Mouse (Mus musculus): ENCODE data around the gene Polr2l.

Gene Polr2l

DNA sequence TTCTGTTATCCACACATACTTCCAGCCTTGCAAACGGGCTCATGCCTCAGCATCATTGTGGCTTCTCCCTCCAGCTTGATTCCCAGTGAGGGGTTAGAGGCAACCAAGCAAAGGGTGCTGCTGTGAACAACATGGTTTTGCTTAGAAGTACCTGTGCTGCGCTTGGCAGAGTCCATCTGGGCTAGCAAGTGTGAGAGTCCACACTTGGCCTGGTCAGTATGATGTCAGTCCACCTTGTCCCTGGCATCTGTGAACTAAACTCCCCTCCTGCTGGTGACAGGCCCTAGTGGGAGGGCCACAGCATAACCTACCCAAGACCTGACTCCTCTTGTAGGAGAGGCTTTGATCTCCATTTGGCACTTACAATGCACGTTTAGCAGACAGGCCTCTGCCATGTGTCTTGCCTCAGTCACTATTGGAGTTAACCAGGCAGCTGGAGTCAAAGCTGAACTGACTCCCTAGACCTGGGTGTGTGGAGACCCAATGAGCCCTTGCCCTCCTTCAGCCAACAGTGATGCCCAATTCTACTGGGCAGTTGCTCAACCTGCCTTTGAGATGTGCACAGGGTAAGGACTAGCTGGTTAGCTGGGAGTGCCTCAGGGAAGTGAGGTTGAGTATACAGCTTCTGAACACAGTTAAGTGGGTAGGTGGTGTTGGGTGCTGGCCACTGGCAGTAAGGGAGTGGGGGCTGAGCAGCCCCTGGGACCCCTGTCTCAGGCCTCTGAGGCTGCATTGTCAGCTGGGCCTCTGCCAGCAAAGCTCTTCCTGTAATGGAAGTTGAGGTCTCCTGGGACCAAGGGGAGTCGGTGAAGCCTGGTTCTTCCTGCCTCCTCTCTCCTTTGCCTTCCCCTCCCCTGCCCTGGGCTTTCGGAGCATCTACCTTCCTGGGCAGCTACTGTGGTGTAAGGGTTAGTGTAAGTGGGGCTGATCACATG lies 9.5 kb upstream of the Polr2l start:
- no peak for DNase-seq (ENCODE audit: low read depth)

DNA sequence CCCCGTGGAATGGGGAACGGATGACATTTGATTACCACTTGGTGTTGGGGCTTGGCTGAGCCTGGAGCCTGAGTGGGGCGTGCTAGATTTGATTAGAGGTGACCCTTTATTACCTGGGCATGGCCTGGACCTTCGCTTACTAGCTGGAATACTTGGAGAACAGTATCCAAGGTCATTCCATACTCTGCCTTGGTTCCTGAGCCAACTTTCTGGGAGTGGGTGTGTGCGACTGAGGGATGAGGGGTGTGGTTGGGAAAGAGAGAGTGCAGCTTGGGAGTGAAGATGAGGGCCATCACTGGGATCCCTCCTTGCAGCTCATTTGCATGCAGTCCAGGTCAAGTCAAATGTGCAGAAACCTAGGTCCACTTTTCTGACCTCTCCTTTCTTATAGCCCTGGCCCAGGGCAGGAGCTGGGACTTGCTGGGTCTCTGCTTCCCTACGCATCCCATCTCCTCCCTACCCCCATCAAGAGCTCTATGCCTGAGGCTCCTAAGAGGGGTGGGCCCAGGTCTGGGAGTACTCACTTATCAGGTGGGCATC lies 8.3 kb upstream of the Polr2l start:
- DNase-seq (ENCODE audit: low read depth): no peak

DNA sequence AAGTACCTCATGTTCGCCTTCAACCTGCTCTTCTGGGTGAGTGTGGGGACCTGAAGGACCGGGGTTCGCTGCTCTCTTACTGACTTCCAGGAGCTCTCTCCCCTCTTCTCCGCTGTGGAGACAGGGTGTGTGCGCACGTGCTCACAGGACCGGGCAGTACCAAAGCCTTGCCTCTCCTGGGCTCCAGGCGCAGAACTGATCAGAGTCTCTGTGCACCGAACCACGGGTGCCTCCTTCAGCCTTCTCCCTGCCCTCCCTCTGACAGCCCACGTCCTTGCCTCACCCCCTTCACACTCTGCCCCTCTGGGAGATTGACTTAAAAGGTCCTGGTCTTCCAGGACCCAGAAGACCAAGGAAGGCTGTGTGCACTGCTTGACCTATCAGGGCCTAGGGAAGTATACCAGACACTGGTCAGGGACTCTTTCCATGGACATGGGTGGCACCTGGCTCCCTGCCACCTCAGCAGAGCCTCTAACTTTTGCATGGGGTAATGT lies 7.6 kb upstream of the Polr2l start:
- peak; percentile 13 for DNase-seq (ENCODE audit: low read depth)

DNA sequence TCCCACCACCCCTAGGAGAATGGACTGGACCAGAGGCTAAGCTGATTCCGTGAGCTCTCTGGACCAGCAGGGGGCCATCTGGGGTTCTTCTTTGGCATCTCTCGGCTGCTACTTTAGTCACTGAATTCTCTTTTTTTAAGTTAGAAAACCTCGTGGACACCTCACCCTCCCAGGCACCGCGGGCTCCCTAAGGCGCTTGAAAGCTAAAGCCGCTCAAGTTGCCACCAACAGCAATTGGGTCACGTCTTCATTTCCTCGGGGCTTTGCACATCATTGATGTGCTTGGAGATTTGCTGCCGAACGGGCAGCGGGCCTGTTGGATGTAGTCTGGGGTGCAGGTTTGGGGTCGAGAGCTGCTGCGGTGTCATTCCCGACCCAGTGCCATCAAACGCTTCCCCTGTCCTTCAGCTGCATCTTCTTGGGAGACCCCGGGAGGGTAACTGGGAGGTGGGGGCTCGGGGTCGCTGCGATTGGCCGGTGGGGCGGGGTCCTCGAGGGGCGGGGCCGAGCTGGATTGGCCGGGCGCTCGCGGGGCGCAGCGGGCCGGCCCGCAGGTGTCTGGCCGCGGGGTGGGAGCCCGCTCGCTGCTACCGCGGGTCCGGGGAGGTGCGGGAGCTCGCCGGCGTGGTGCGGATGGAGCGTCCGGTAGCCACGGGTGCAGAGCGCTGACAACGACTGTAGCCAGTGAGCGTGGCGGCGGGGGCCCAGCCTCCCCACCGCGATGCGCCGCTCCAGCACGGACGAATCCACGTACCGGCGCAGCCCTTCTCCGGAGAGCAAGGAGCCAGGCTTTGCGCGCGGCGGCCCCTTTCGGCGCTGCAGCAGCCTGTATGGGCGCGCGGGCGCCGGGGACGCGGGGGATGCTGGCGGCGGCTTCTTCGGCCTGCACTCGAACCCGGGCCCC lies 6.8 kb upstream of the Polr2l start:
- peak; percentile 69 for DNase-seq (ENCODE audit: low read depth)

DNA sequence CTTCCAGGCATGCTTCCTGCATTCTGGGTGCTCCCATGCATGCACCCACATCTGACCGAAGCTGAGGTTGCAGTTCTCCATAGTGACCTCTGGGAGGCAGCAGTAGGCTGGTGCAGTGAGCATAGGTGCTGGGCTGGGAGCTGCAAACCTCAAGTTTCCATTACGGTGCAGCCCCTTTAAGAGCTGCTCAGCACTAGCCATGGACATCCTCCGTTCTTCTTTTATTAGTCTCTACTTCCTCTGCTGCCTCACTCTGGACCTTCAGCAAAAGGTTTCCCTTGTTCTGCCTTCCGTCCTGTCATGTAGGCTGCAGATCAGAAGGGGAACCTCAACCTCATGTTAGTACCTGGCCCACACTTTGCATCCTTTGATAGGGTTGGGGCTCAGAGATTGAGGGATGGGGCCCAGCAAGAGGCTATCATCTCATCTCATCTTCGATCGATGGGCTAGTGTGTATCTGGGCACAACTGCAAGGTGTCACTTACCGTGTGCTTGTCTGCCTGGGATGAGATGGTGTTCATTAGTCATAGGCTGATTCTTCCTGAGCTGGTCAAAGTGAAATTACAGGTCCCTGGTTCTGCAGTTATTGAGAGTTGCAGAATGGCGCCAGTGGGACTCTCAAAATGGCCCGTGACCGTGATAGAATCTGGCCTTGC lies 6.0 kb upstream of the Polr2l start:
- DNase-seq (ENCODE audit: low read depth): peak; percentile 91

DNA sequence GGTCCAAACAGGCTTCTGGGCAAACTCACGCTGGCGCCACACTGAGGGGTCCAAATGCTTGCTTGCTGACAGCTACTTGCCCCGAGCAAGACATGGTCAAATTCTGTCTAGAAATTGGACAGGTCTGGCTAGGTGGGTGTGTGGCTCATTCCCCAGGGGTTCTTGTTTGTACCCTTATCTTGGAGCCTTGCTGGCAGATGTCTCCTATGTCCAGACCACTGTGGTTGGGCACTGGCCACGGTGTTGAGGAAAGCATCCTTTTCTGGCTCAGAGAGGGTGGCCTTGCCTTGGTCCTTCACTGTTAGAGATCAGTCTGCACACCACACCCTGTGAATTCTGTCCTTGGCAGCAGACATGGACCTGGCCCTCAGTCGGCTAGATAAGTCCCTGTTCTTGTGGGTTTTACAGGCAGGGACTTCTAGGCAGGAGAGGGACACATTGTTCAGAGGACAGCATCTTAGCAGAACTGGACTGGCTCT lies 3.4 kb upstream of the Polr2l start:
- peak; percentile 17 for DNase-seq (ENCODE audit: low read depth)

DNA sequence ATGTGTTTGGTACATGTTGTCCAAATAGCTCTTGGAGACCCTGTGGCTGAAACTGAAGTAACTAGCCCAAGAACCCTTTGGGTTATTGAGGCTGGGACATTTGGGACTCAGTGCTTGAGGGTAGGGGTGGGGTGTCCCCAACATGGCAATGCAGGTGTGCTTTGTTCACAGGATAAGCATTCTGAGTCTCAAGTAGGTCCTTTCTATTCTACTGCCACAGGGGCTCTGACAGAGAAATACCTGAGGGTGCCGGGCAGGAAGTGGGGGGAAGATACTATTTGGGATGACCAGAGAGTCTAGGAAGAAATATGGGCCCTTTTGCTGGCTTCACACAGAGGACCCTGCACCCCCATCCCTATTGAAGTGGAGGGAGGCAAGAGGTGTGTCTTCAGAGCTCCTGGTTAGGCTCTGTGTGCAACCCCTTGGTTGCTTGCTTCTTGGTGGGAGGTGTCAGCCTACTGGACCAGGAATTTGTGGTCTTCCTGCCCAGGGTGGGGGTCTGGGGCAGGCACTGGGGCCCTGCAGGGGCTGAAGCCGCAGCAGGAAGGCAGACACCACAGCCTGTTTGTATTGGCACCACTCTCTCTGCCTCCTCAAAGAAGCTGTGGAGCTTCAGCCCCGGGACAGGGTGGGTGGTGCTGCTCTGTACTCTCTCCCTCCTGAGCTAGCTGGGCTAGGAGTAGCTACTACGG lies 2.8 kb upstream of the Polr2l start:
- DNase-seq (ENCODE audit: low read depth): peak; percentile 33

DNA sequence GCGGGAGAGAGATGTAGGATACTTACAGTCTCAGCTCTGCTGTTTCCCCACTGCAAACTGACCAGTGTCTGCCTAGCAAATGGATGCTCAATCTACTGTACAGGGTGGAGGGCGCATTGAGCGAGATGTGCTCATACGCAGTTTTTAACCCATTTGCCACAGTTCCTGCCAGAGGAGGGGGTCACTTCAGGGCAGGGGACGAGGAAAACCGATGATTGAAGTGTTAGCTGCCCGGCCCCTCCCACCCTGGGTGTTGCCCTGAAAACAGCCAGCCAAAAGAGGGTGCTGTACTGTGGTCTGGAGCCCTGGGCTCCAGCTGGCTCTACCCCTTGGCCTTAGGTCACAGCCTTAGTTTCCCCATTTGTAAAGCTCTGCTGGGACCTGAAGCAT lies 2.0 kb upstream of the Polr2l start:
- DNase-seq (ENCODE audit: low read depth): no peak

DNA sequence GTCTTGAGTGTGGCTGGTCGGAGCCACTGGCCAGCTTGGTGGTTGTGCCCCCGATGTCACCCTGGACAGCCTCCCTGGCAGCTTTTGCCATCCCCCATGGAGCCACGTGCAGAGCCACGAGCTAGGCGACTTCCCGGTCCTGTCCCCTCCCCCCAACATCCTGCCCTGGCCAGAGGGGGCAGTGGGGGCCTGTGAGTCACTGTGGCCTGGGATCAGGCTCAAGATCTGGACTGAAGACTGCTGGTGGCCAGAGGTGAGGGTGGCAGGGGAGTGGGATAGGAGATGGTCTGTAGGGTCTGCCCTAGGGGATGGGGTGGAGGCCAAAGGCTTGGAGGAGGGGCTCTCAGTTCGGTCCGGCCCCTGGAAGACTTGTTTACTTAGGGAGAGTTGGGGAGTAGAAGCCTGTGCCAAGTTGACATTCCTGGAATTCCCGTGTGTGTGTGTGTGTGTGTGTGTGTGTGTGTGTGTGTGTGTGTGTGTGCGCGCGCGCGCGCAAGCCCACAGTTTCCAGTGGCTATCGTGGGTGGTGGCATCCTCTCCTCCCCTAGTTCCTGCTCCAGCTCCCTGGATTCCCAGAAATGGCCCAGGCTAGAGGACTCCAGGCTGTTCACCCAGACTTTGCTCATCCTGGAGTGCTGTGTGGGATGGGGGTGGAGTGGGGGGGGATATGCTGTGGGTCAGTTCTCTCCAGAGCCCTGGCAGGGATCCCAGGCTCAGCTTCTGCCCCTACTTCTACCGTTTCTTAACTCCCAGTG lies 1.5 kb upstream of the Polr2l start:
- DNase-seq (ENCODE audit: low read depth): peak; percentile 48

DNA sequence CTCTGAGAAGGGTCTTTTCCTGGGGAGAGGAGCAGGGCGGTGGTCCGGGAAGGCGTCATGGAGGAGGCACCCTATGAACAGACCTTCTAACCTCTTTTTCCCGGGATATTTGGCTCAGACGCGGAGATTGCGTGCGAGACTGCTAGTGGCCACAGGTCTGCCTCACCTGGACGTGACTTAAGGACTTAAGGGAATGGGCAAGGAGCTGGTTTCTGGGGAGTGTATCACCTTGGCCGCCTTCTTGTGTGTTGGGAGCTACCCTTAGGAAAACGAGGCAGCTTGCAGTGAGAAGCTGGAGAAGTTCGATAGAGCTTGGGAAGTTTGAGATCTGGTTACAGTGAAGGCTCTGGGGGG lies 850 bp upstream of the Polr2l start:
- DNase-seq (ENCODE audit: low read depth): peak; percentile 38

DNA sequence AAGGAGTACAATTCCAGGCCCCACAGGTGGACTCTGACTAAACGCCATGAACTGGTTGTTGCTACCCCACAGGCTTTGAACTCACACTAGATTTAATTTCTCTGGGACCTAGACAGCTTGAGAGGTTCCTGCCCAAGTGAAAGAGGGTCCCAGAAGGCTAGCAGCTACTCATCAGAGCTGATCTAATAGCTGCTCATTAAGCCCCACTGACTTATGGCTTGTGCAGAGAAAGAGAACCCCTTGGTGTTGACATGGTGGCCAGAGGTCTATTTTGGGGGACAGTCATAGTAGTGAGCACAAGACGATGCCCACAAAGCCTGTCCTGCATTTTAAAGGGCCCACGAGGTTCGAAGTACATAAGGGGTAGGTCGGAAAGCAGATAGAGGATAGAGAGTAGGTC lies 772 bp downstream of the Polr2l start:
- DNase-seq (ENCODE audit: low read depth): no peak

DNA sequence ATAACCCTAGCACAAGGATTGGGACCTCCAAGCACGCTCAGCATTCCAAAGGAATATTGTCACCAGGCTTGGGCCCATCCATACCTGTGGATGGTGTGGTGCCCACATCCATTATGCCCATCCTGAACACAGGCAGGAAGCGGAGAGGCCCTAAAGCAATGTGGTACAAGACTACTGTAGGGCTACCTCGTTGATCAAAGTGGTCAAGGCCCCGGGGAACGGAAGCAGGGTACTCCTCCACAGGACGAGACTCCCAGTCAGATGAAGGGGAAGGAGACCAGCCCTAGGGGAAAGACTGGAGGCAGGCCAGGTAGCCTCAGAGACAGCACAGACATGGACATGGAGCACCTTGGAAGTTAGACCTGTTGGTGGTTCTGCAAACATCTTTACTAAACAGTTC lies 2.2 kb downstream of the Polr2l start:
- DNase-seq (ENCODE audit: low read depth): no peak

DNA sequence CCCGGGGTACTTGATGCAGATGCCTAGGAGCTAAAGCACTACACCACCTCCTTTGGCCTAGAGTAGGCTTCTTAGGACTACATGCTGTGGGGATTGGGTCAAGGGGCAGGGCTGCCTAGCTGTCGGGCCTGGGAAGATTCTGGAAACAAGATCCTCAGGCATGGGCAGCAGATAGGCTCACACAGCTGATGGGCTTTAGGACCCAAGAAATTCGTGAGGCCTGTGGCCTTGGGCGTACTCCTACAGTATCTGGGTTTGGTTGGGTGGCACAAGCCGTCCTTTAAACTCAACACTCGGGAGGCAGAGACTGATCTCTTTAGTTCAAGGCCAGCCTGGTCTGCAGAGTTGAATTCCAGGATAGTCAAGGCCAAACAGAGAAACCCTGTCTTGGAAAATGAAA lies 2.7 kb downstream of the Polr2l start:
- no peak for DNase-seq (ENCODE audit: low read depth)

DNA sequence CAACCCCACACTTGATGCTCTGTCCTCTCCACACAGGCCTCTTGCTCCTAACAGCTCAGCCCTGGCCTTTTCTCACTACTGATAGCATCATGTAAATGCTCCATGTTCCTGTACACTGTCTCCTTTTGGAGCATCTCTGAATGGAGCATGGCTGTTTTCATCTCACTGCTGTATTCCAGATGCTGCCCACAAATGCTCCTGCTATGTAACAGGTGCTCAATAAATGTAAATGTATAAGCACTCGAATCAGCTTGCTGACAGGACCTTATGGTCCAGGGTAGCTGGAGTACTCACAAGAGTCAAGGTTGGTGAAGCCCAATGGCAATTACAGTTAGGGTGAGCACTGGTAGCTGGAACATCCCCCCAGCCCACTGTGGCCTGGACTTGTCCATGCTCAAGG lies 3.7 kb downstream of the Polr2l start:
- no peak for DNase-seq (ENCODE audit: low read depth)

DNA sequence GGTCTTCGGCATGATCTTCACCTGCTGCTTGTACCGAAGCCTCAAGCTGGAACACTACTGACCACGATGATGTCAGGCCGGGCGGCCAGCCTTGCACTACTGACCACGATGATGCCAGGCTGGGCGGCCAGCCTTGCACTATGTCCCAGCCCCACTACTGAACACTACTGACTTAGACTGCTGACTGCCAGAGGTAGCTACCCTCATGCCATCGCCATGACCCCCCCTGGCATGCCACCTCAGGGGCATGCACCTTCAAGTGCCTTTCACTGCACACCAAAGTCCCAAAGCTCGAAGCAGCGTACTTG lies 4.3 kb downstream of the Polr2l start:
- no peak for DNase-seq (ENCODE audit: low read depth)

DNA sequence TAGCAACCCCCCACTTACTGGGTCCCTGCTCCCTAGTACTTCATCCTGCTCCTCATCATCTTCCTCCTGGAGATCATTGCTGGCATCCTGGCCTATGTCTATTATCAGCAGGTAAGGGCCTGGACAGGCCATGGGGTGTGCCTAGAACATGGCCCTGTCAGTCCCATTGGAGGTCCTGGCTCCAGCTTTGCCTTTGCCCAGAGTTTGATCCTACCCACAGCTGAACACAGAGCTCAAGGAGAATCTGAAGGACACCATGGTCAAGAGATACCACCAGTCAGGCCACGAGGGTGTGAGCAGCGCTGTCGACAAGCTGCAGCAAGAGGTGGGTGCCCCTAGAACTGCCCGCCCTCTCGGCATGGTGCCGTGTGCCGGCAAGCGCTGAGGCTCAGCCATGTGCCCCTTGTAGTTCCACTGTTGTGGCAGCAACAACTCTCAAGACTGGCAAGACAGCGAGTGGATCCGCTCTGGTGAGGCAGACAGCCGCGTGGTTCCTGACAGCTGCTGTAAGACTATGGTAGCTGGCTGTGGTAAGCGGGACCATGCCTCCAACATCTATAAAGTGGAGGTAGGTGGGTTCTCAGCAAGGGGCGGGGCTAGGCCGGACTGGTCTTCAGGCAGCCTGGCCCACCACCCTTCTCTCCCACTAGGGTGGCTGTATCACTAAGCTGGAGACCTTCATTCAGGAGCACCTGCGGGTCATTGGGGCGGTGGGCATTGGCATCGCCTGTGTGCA lies 4.9 kb downstream of the Polr2l start:
- DNase-seq (ENCODE audit: low read depth): no peak

DNA sequence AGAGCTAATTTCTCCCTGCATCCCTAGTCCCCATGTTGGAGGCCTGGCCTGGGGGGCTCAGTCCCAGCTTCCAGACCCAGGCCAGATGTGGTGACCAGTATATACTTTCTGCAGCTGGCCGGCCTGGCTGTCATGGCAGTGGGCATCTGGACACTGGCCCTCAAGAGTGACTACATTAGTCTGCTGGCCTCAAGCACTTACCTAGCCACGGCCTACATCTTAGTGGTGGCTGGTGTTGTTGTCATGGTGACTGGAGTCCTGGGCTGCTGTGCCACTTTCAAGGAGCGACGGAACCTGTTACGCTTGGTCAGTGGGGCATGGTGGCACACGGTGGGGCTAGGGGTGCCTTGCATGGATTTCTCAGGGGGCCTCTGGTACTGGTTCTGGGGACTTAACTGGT lies 5.6 kb downstream of the Polr2l start:
- peak; percentile 16 for DNase-seq (ENCODE audit: low read depth)

DNA sequence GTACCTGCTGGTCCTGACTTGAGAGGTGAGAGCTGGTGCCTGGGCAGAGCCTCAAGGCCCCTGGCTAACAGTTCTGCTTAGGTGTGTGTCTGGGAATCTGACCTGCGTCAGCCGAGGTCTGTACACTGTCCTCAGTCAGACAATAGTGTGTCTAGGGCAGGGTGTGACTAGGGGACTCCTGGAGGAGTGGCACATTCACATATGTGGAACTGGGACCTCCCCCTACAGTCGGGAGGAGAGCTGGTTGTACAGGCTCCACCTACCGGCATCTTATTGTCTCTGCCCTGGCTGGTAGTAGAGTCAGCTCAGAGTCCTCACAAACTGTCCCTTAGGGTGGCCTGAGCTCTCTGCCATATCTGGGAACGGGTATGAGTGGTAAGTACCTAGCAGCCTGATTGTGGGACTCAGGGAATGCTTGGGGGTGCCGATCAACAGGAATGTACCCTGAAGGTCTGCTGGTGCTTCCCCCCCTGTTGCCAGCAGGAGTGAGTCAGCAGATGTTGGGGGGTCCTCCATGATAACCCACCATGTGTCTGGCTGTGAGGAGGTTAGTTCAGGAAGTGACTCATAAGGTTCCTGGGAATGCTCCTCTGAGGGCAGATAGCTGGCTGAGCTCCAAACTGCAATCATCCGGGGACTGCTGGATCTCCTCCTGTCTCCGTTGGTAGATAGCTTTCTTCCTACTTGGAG lies 6.3 kb downstream of the Polr2l start:
- peak; percentile 68 for DNase-seq (ENCODE audit: low read depth)

DNA sequence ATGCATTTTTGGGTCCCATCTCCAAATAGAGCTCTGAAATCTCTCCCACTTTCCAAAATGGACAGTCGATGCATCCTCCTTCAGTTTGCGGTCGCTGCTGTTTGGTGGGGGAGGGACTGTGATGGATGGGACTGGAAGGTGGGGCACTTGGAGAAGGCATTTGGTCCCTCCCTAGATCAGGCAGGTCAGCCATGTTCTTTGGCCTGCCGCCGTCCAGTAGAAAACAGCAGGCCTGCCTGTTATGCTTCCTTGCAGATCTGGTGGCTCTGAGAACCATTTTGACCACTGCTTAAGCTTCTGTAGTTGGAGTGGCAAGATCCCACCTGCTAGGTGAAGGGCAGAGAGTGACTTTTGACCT lies 6.8 kb downstream of the Polr2l start:
- no peak for DNase-seq (ENCODE audit: low read depth)

Measured in naive thymus-derived CD4-positive, alpha-beta T cell, adult 2 months (primary cell).